Mouse (Mus musculus) left cerebral cortex, postnatal 25 days (tissue): ENCODE measurements around the gene Setmar. TPM values are rescaled to one million over a fixed set of nuclear protein-coding genes. Genes with fewer than 3 reads are reported as not detected.

Experiments
- DNase-seq, 2 experiments: peaks; one replicate each; pipeline ENCODE4 v3.0.0; 2022; ENCODE audit warnings: low spot score in 2 of 2, mixed read lengths in 1 of 2
- intact Hi-C: fragments of 180-260 bp; cut with DNase I; formaldehyde crosslinking; loops from one replicate; pipeline ENCODE4 v1.15.1; 2025
- total RNA-seq, 2 experiments: library from RNA; stranded (reverse); gene quantifications; 2 replicates each; pipeline ENCODE4 v1.2.3; 2021

Setmar gene
- total RNA-seq, 2 experiments from 2014 or later = 8.8 to 10.3 TPM

- intact Hi-C loops = no loop called here
- no peak for DNase-seq
These were observed 37.3 kb downstream of the Setmar start for GRCm38 (mm10) chr6:108101936-108102830.

DNA sequence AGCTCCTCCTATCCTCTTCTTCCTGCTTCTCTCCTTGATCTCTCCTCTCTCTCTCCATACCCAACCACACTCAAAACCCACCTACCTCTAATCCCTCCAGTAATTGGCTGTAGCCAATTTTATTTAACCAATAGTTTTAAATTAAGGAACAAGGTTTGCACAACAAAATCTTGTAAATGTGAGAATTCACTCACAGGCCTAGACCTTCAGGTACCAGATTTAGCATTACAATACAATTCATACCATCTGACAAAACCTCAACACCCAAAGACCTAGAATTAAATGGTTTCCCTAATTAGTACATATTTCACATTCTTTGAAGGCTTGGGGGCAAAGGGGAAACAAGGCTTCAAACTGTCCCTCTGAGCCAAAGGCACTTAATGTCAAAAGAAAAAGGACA lies 42.5 kb downstream of the Setmar start:
- intact Hi-C loops = no loop called here
- DNase-seq = no peak

DNA sequence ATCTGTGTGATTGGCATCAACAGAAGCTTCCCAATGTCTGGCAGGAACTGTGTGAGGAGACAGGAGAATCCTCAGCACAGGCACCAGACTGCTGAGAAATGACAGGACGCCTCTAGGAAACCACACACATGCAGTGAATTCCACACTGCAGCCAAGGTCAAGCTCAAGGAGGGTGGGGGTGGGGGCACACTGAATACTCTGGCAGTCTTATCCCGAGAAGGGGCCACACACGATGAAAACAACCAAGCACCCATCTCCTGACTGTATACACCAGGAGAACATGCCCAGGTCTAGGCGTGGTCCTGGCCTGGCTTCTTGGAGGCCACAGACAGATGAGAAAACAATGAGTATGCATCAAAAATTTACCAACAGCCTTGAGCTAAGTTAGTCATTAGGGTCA lies 45.5 kb downstream of the Setmar start:
- intact Hi-C loops = no loop called here

GRCm38 (mm10) chr6:108111693-108112092 lies 46.8 kb downstream of the Setmar start:
- DNase-seq = no peak
- intact Hi-C loops = no loop called here

More for the DNA sequence above, 45.5 kb downstream of the Setmar start:
- no peak for DNase-seq

GRCm38 (mm10) chr6:108114971-108115370 lies 50.1 kb downstream of the Setmar start:
- no peak for DNase-seq
- intact Hi-C loops = no loop called here

- intact Hi-C loops = no loop called here
- DNase-seq = no peak
These were observed 53.0 kb downstream of the Setmar start for GRCm38 (mm10) chr6:108117881-108118280.

GRCm38 (mm10) chr6:108125474-108125873 lies 60.6 kb downstream of the Setmar start:
- DNase-seq = no peak
- intact Hi-C loops = no loop called here

- DNase-seq = no peak
- intact Hi-C loops = no loop called here
These were observed 61.8 kb downstream of the Setmar start for GRCm38 (mm10) chr6:108126631-108127030.

Other genes starting within 250 kb of the Setmar start
- 10 to 100 TPM; 21.3 to 22.2 TPM for gene Sumf1, start 120.5 kb downstream of the Setmar start, total RNA-seq
- 100 to 1,000 TPM; 335 to 379 TPM for gene Itpr1, start 148.1 kb downstream of the Setmar start, total RNA-seq